Mouse (Mus musculus) limb, embryonic 14.5 days (tissue): ENCODE measurements at regions not wholly inside any gene's neighbourhood (a gene's known extent, or its start where the extent isn't known, plus 50 kb on each side); places are given as distances from the start of the nearest gene placed in this dataset.
"Not testable (repeated sequence)": the region's sequence is repeated elsewhere in the genome, so short reads cannot be mapped to it uniquely, and the experiment has no call there.

ENCODE experiments used
- ATAC-seq: fragments of 200-750 bp; cut with Nextera tagmentation; 2 replicates; pipeline ENCODE4 v1.8.0; 2017; ENCODE audit warnings: low read depth, moderate number of reproducible peaks, moderate TSS enrichment; ENCODE audit not compliant: low FRiP score
- DNase-seq: peaks from one replicate; pipeline ENCODE4 v3.0.0-alpha.2; 2015; ENCODE audit warnings: low spot score
- H3K27ac ChIP-seq: fragments of 300-500 bp; sonication (generic); replicated peaks from 2 replicates; pipeline ENCODE4 v1.5.1; 2014; ENCODE audit warnings: low read depth, mild to moderate bottlenecking, low read length, moderate library complexity, mixed read lengths
- H3K27me3 ChIP-seq: fragments of 300-500 bp; sonication (generic); 2 replicates; pipeline ENCODE4 v1.6.1; 2014; ENCODE audit warnings: low read length, mixed read lengths; ENCODE audit not compliant: control insufficient read depth, insufficient read depth
- H3K36me3 ChIP-seq: fragments of 300-500 bp; sonication (generic); 2 replicates; pipeline ENCODE4 v1.6.1; 2014; ENCODE audit warnings: mild to moderate bottlenecking, low read length, moderate library complexity, mixed read lengths; ENCODE audit not compliant: control insufficient read depth, insufficient read depth
- H3K4me1 ChIP-seq: fragments of 300-500 bp; sonication (generic); 2 replicates; pipeline ENCODE4 v1.6.1; 2014; ENCODE audit warnings: antibody characterized with exemption, low read length, mixed read lengths; ENCODE audit not compliant: control insufficient read depth, insufficient read depth
- H3K4me2 ChIP-seq: fragments of 300-500 bp; sonication (generic); replicated peaks from 2 replicates; pipeline ENCODE4 v1.6.1; 2014; ENCODE audit warnings: low read depth, mild to moderate bottlenecking, low read length, moderate library complexity; ENCODE audit not compliant: severe bottlenecking
- H3K4me3 ChIP-seq: fragments of 300-500 bp; sonication (generic); replicated peaks from 2 replicates; pipeline ENCODE4 v1.5.1; 2014; ENCODE audit warnings: low read length
- H3K9ac ChIP-seq: fragments of 300-500 bp; sonication (generic); 2 replicates; pipeline ENCODE4 v1.6.1; 2014; ENCODE audit warnings: mild to moderate bottlenecking, low read depth, low read length, moderate library complexity; ENCODE audit not compliant: severe bottlenecking
- H3K9me3 ChIP-seq: fragments of 300-500 bp; sonication (generic); 2 replicates; pipeline ENCODE4 v1.6.1; 2016; ENCODE audit warnings: low read length; ENCODE audit not compliant: control insufficient read depth
- POLR2A ChIP-seq: fragments of 200-500 bp; IDR thresholded peaks from 2 replicates; pipeline ENCODE4 v1.8.0; 2012; ENCODE audit warnings: inconsistent platforms, mild to moderate bottlenecking, moderate library complexity, borderline replicate concordance; ENCODE audit not compliant: insufficient read depth, insufficient read length; ENCODE audit errors: extremely low read depth
- WGBS: fragments of 180-500 bp; shearing (Covaris S2); extraction: QIAGEN DNeasy Blood & Tissue Kit; methylation state at CpG from one replicate; pipeline ENCODE4 v1.1.7; 2014; 5-methylcytosine and 5-hydroxymethylcytosine counted together

DNA sequence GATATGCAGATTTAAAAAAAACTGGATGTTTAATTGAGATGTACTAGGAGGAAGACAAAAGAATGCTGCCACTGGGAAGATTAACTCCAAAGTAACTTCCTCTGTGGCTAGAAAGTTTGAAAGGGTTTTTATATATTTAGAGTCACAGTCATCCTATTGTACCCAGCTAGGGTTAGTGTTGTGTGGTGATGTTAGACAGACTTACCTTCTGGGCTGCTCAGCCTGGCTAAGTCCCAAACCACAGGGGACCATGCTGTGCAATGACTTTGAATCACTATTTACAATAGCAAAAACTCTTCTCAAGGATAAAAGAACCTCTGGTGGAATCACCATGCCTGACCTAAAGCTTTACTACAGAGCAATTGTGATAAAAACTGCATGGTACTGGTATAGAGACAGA lies 363.2 kb downstream of the Tlr4 start:
- TF ChIP-seq POLR2A: no peak
- ATAC-seq (no peak), DNase-seq (no peak)
- no peak overlapping the region for H3K4me2 ChIP-seq
- H3K9me3 ChIP-seq: no peaks in the 10 kb centered on the region
- H3K9ac ChIP-seq: no peak overlapping the region
- H3K4me3 ChIP-seq: no peak overlapping the region
- H3K4me1 ChIP-seq: no peaks in the 10 kb centered on the region
- H3K27me3 ChIP-seq: no peaks in the 10 kb centered on the region
- H3K36me3 ChIP-seq: no peaks in the 10 kb centered on the region
- H3K27ac ChIP-seq: no peak overlapping the region

- Histone ChIP-seq H3K4me3 (no peak overlapping the region), H3K27ac (no peak overlapping the region), H3K4me1 (no peaks in the 10 kb centered on the region), H3K9ac (no peak overlapping the region), H3K27me3 (no peaks in the 10 kb centered on the region), H3K36me3 (no peaks in the 10 kb centered on the region), H3K4me2 (no peak overlapping the region), H3K9me3 (no peaks in the 10 kb centered on the region)
- 46% methylated on average over 4 of the region's 4 CpGs for WGBS
- DNase-seq: peak; percentile 15
- no peak for TF ChIP-seq POLR2A
- ATAC-seq: no peak
Observed at GRCm38 (mm10) chr4:67194425-67194824, 367.0 kb downstream of the Tlr4 start.

DNA sequence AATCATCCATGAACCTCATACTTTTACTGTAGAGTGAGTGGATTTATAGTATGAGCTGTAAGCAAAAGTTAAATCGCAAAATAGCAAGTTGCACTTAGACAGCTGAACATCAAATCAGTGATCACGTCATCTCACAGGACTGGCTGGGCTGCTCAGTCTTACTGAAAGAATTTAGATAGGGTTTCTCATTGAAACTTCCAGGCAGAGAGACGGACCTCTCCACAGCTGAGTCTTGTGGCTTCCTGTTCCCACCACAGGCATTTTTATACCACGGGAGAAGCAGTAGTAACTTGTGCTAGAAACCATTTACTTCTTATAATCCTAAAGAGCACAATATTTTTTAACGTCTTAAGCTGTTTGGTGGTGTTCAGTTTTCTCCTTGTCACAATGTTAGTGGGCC lies 369.5 kb downstream of the Tlr4 start:
- Histone ChIP-seq H3K9ac (no peak overlapping the region), H3K4me2 (no peak overlapping the region), H3K27ac (no peak overlapping the region), H3K4me1 (no peaks in the 10 kb centered on the region), H3K27me3 (no peaks in the 10 kb centered on the region), H3K4me3 (no peak overlapping the region), H3K9me3 (no peaks in the 10 kb centered on the region), H3K36me3 (no peaks in the 10 kb centered on the region)
- ATAC-seq (no peak), DNase-seq (no peak)
- 57% methylated on average over 5 of the region's 5 CpGs for WGBS
- TF ChIP-seq POLR2A: no peak

- H3K9ac ChIP-seq, H3K36me3 ChIP-seq, H3K27me3 ChIP-seq, H3K4me3 ChIP-seq, H3K27ac ChIP-seq, DNase-seq, ATAC-seq, H3K4me2 ChIP-seq, H3K9me3 ChIP-seq, H3K4me1 ChIP-seq: not testable (repeated sequence)
Observed at GRCm38 (mm10) chr4:67208406-67208805, 381.0 kb downstream of the Tlr4 start.

DNA sequence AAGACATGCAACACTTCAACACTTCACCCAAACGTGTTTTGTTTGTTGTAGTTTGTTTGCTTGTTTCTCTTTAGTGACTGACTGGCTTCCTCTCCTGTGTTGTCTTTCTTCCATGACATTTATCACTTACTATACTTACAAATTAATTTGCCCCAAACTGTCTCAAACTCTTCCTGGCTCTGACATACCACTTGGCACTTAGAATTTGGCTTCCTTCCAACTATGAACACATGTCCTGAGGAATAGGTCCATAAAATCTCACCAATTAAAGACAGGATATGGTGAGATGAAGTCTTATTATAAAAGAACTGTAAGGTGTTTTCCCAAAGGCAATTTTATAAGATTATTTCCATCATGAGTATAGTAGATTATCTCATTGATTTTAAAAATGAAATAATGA lies 386.0 kb downstream of the Tlr4 start:
- WGBS: 54% methylated on average over 1 of the region's 1 CpGs

GRCm38 (mm10) chr4:67224533-67224932 lies 397.1 kb downstream of the Tlr4 start:
- ATAC-seq (no peak), DNase-seq (no peak)
- H3K9me3 ChIP-seq: no peaks in the 10 kb centered on the region
- no peak overlapping the region for H3K4me3 ChIP-seq
- no peak overlapping the region for H3K9ac ChIP-seq
- TF ChIP-seq POLR2A: no peak
- no peaks in the 10 kb centered on the region for H3K4me1 ChIP-seq
- H3K27ac ChIP-seq: no peak overlapping the region
- no peaks in the 10 kb centered on the region for H3K27me3 ChIP-seq
- H3K4me2 ChIP-seq: no peak overlapping the region
- no peaks in the 10 kb centered on the region for H3K36me3 ChIP-seq

More for the DNA sequence above, 386.0 kb downstream of the Tlr4 start:
- no peaks in the 10 kb centered on the region for H3K27me3 ChIP-seq
- DNase-seq (no peak), ATAC-seq (no peak)
- H3K9ac ChIP-seq: no peak overlapping the region
- TF ChIP-seq POLR2A: no peak
- no peaks in the 10 kb centered on the region for H3K9me3 ChIP-seq
- H3K4me3 ChIP-seq: no peak overlapping the region
- no peak overlapping the region for H3K4me2 ChIP-seq
- no peaks in the 10 kb centered on the region for H3K4me1 ChIP-seq
- H3K36me3 ChIP-seq: no peaks in the 10 kb centered on the region
- H3K27ac ChIP-seq: no peak overlapping the region
